11 mouse cellular contexts compared by ENCODE assay signal in the genomic region with DNA sequence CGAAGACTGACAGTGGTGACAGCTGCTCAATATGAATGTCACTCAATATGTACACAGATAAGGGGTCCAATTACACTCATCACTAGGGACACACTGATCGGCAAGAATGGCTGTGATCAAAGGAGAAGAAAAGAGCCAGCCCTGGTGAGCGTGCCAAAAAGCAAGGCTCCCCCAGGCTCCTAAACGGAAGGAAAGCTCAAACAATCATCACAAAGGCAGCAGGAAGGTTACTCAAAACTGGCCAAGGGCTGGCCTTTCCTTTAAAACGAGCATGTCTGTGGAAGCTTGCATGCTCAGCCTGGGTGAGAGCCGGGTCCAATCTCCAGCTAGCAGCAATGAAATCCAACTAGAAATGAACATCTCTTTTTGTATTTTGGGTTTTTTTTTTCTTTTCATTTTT. TPM values are rescaled to one million over a fixed set of nuclear protein-coding genes. Genes with fewer than 3 reads are reported as not detected.
DNase-seq lines count a peak whose midpoint lies in the region; ATAC-seq lines count a peak whose summit lies in the region.
"Had no signal": no experiment of that assay in that cellular context is flagged by ENCODE, and none has a peak within 500 bp of the region (broad histone marks: within the 10 kb centered on the region; RNA-seq: fewer than 3 reads in every experiment).

No protein-coding gene starts in this region.

- intact Hi-C loops in gastrocnemius, postnatal 36 days (cut with DNase I) = no loop called here

- H3K4me3 ChIP-seq in kidney, embryonic 16.5 days (ENCODE audit: low read length) = no peak overlapping the region
- H3K4me3 ChIP-seq in hindbrain, embryonic 12.5 days = no peak overlapping the region
- H3K4me3 ChIP-seq in limb, embryonic 10.5 days = no peak overlapping the region
- no peak overlapping the region for H3K4me3 ChIP-seq in midbrain, embryonic 16.5 days (ENCODE audit: low read depth, low read length)
- H3K4me3 ChIP-seq: embryonic facial prominence, embryonic 13.5 days had no signal

- H3K9me3 ChIP-seq in kidney, embryonic 16.5 days (ENCODE audit: low read length) = no peaks in the 10 kb centered on the region; the same call in 1 of the 2 replicates
- peaks cover 4% of the 10 kb centered on the region; the same call in 1 of the 2 replicates for H3K9me3 ChIP-seq in hindbrain, embryonic 12.5 days (replicated peaks)
- H3K9me3 ChIP-seq in limb, embryonic 10.5 days (replicated peaks) = no peaks in the 10 kb centered on the region
- H3K9me3 ChIP-seq in midbrain, embryonic 16.5 days (replicated peaks; ENCODE audit: control insufficient read depth, low read length, poor library complexity, severe bottlenecking) = no peaks in the 10 kb centered on the region; the same call in 1 of the 2 replicates
- H3K9me3 ChIP-seq: embryonic facial prominence, embryonic 13.5 days had no signal

- no peak for ATAC-seq in kidney, embryonic 16.5 days (ENCODE audit: low FRiP score, low TSS enrichment)
- no peak for ATAC-seq in hindbrain, embryonic 12.5 days (ENCODE audit: low FRiP score)
- no peak for ATAC-seq in midbrain, embryonic 16.5 days

- H3K4me2 ChIP-seq in kidney, embryonic 16.5 days (replicated peaks; ENCODE audit: low read depth, low read length) = no peak overlapping the region
- H3K4me2 ChIP-seq in hindbrain, embryonic 12.5 days (replicated peaks) = no peak overlapping the region
- H3K4me2 ChIP-seq in midbrain, embryonic 16.5 days (ENCODE audit: low read length) = no peak overlapping the region
- H3K4me2 ChIP-seq: embryonic facial prominence, embryonic 13.5 days had no signal

- H3K27me3 ChIP-seq in kidney, embryonic 16.5 days (ENCODE audit: insufficient read depth, low read length) = no peaks in the 10 kb centered on the region
- no peaks in the 10 kb centered on the region for H3K27me3 ChIP-seq in hindbrain, embryonic 12.5 days
- no peaks in the 10 kb centered on the region for H3K27me3 ChIP-seq in limb, embryonic 10.5 days (ENCODE audit: low read depth, poor library complexity, severe bottlenecking)
- no peaks in the 10 kb centered on the region for H3K27me3 ChIP-seq in midbrain, embryonic 16.5 days (ENCODE audit: control insufficient read depth, insufficient read depth, low read depth, low read length)
- H3K27me3 ChIP-seq: CH12.LX; embryonic facial prominence, embryonic 13.5 days had no signal

- no peak overlapping the region for H3K27ac ChIP-seq in kidney, embryonic 16.5 days (ENCODE audit: low read length)
- H3K27ac ChIP-seq in hindbrain, embryonic 12.5 days = peak overlapping the region; percentile 69; the same call in 1 of the 2 replicates
- H3K27ac ChIP-seq in limb, embryonic 10.5 days = no peak overlapping the region
- H3K27ac ChIP-seq in midbrain, embryonic 16.5 days (ENCODE audit: low read length) = peak overlapping the region; percentile 31; the same call in 1 of the 2 replicates
- H3K27ac ChIP-seq: embryonic facial prominence, embryonic 13.5 days had no signal

- peaks cover 9% of the 10 kb centered on the region; the same call in 1 of the 2 replicates for H3K4me1 ChIP-seq in kidney, embryonic 16.5 days (ENCODE audit: insufficient read depth, low read length)
- peaks cover 18% of the 10 kb centered on the region for H3K4me1 ChIP-seq in hindbrain, embryonic 12.5 days
- peaks cover 8% of the 10 kb centered on the region for H3K4me1 ChIP-seq in limb, embryonic 10.5 days
- H3K4me1 ChIP-seq in midbrain, embryonic 16.5 days (ENCODE audit: control insufficient read depth, insufficient read depth, low read length) = peaks cover 15% of the 10 kb centered on the region
- H3K4me1 ChIP-seq: embryonic facial prominence, embryonic 13.5 days had no signal

- peaks cover 5% of the 10 kb centered on the region; the same call in 1 of the 2 replicates for H3K36me3 ChIP-seq in kidney, embryonic 16.5 days (ENCODE audit: insufficient read depth, low read length)
- peaks cover 23% of the 10 kb centered on the region; the same call in 1 of the 2 replicates for H3K36me3 ChIP-seq in hindbrain, embryonic 12.5 days
- H3K36me3 ChIP-seq in limb, embryonic 10.5 days = no peaks in the 10 kb centered on the region
- peaks cover 12% of the 10 kb centered on the region; the same call in 1 of the 2 replicates for H3K36me3 ChIP-seq in midbrain, embryonic 16.5 days (ENCODE audit: control insufficient read depth, insufficient read depth, low read length)

- WGBS in kidney, embryonic 16.5 days = 47% methylated on average over 6 of the region's 6 CpGs
- 34% methylated on average over 6 of the region's 6 CpGs for WGBS in hindbrain, embryonic 12.5 days
- WGBS in limb, embryonic 10.5 days = 61% methylated on average over 6 of the region's 6 CpGs
- 14% methylated on average over 6 of the region's 6 CpGs for WGBS in midbrain, embryonic 16.5 days

- peak; percentile 33 for DNase-seq in kidney, adult 18-20 months
- DNase-seq in limb, embryonic 10.5 days (ENCODE audit: low spot score) = peak; percentile 16
- no peak for DNase-seq in gastrocnemius, postnatal 36 days
- no peak for DNase-seq in adrenal gland, adult 2 months
- no peak for DNase-seq in ovary, adult 18-20 months (ENCODE audit: low spot score)
- DNase-seq: thymus, postnatal 36 days had no signal

- H3K9ac ChIP-seq in kidney, embryonic 16.5 days (replicated peaks; ENCODE audit: low read length) = no peak overlapping the region
- no peak overlapping the region for H3K9ac ChIP-seq in hindbrain, embryonic 12.5 days
- H3K9ac ChIP-seq in midbrain, embryonic 16.5 days (ENCODE audit: low read depth, low read length) = 0 out of 2 replicates have a peak overlapping the region, but pooled peaks have one; percentile 26
- H3K9ac ChIP-seq: embryonic facial prominence, embryonic 13.5 days had no signal

RNA-seq across cellular contexts. Expression of gene 2510009E07Rik, which starts 39.2 kb away (rescaled TPM):
- 15.7 and 16.4 TPM in 2 replicates for polyA plus RNA-seq in kidney, embryonic 16.5 days (2015; fragmentation: Nextera tagmentation; extraction: Ambion mirVana)
- 54.6 and 56.0 TPM in 2 replicates for polyA plus RNA-seq in hindbrain, embryonic 12.5 days (2016; fragmentation: Nextera tagmentation; extraction: Ambion mirVana)
- polyA plus RNA-seq in limb, embryonic 10.5 days (2016; fragmentation: Nextera tagmentation; extraction: Ambion mirVana) = 4.7 and 7.3 TPM in 2 replicates
- 50.4 and 55.3 TPM in 2 replicates for polyA plus RNA-seq in midbrain, embryonic 16.5 days (2015; fragmentation: Nextera tagmentation; extraction: Ambion mirVana)
- total RNA-seq in gastrocnemius, postnatal 36 days (2021) = 10 to 100 TPM; 21.3 to 21.6 TPM
- 10 to 100 TPM; 15.2 to 21.1 TPM for total RNA-seq in adrenal gland, adult 2 months (2021)
- 13.6 and 14.2 TPM in 2 replicates for polyA plus RNA-seq in adrenal gland, adult 2 months (2012; rRNA removed)
- total RNA-seq: CH12.LX had no signal

Comparison
In these comparisons a context has a peak if more than half of its experiments do, and no peak if none do; other contexts are left out.
1. DNase-seq: peak in kidney, adult 18-20 months (single experiment) and limb, embryonic 10.5 days (single experiment); none in gastrocnemius, postnatal 36 days (0 of 2), adrenal gland, adult 2 months (single experiment) and ovary, adult 18-20 months (single experiment).
2. H3K27ac ChIP-seq: peak in hindbrain, embryonic 12.5 days (single experiment) and midbrain, embryonic 16.5 days (single experiment); none in kidney, embryonic 16.5 days (single experiment) and limb, embryonic 10.5 days (single experiment).